ENCODE assay signal across 29 mouse cellular contexts in genomic region chr9:119849214-119849613, GRCm38 (mm10). TPM values are rescaled to one million over a fixed set of nuclear protein-coding genes. Genes with fewer than 3 reads are reported as not detected.
DNase-seq lines count a peak whose midpoint lies in the region; ATAC-seq lines count a peak whose summit lies in the region.
"Had no signal": no experiment of that assay in that cellular context is flagged by ENCODE, and none has a peak within 500 bp of the region (broad histone marks: within the 10 kb centered on the region; RNA-seq: fewer than 3 reads in every experiment).

No protein-coding gene starts in this region.

- H3K4me1 ChIP-seq in intestine, embryonic 16.5 days (ENCODE audit: control insufficient read depth, insufficient read depth, low read length) = peaks cover 3% of the 10 kb centered on the region; the same call in 1 of the 2 replicates
- H3K4me1 ChIP-seq in intestine, embryonic 15.5 days (replicated peaks) = 0 out of 2 replicates have a peak, but pooled peaks cover 3% of the 10 kb centered on the region
- peaks cover 36% of the 10 kb centered on the region for H3K4me1 ChIP-seq in forebrain, embryonic 12.5 days
- peaks cover 30% of the 10 kb centered on the region for H3K4me1 ChIP-seq in forebrain, embryonic 16.5 days (replicated peaks; ENCODE audit: control insufficient read depth, insufficient read depth, low read length)
- H3K4me1 ChIP-seq: liver, embryonic 13.5 days had no signal

- 13% methylated on average over 8 of the region's 8 CpGs for WGBS in intestine, embryonic 16.5 days
- WGBS in intestine, embryonic 15.5 days = 18% methylated on average over 8 of the region's 8 CpGs
- 20% methylated on average over 8 of the region's 8 CpGs for WGBS in forebrain, embryonic 12.5 days
- WGBS in forebrain, embryonic 16.5 days = 10% methylated on average over 8 of the region's 8 CpGs

- H3K4me2 ChIP-seq in intestine, embryonic 16.5 days (ENCODE audit: low read depth, low read length) = no peak overlapping the region
- H3K4me2 ChIP-seq in intestine, embryonic 15.5 days (replicated peaks) = no peak overlapping the region
- no peak overlapping the region for H3K4me2 ChIP-seq in forebrain, embryonic 12.5 days
- no peak overlapping the region for H3K4me2 ChIP-seq in forebrain, embryonic 16.5 days (ENCODE audit: low read length)
- H3K4me2 ChIP-seq: embryonic facial prominence, embryonic 12.5 days; liver, embryonic 13.5 days; midbrain, embryonic 13.5 days had no signal

- no peak overlapping the region for H3K9ac ChIP-seq in intestine, embryonic 16.5 days (ENCODE audit: low read depth, low read length)
- H3K9ac ChIP-seq in intestine, embryonic 15.5 days = no peak overlapping the region
- H3K9ac ChIP-seq in forebrain, embryonic 12.5 days = no peak overlapping the region
- H3K9ac ChIP-seq in forebrain, embryonic 16.5 days (replicated peaks; ENCODE audit: low read depth, low read length) = no peak overlapping the region
- H3K9ac ChIP-seq: embryonic facial prominence, embryonic 12.5 days; liver, embryonic 13.5 days; midbrain, embryonic 13.5 days had no signal

- no peaks in the 10 kb centered on the region for H3K36me3 ChIP-seq in intestine, embryonic 16.5 days (ENCODE audit: control insufficient read depth, insufficient read depth, low read length)
- H3K36me3 ChIP-seq in intestine, embryonic 15.5 days = no peaks in the 10 kb centered on the region
- H3K36me3 ChIP-seq in forebrain, embryonic 12.5 days (replicated peaks) = no peaks in the 10 kb centered on the region
- no peaks in the 10 kb centered on the region for H3K36me3 ChIP-seq in forebrain, embryonic 16.5 days (ENCODE audit: control insufficient read depth, insufficient read depth)
- H3K36me3 ChIP-seq: embryonic facial prominence, embryonic 12.5 days; hindbrain, embryonic 10.5 days; liver, embryonic 13.5 days; midbrain, embryonic 13.5 days had no signal

- no peak for DNase-seq in kidney, postnatal 36 days
- DNase-seq in right cerebral cortex, postnatal 4 days = no peak
- no peak for DNase-seq in urinary bladder, postnatal 14 days (ENCODE audit: low spot score)
- DNase-seq: adrenal gland, postnatal 25 days; cerebellum, adult 2 months; cerebellum, postnatal 25 days; embryo, embryonic 11 days; gastrocnemius, postnatal 14 days; heart, postnatal 14 days; kidney, postnatal 14 days; liver, embryonic 13.5 days; lung, adult 18-20 months; right cerebral cortex, adult 18-20 months; thymus, adult 2 months; thymus, postnatal 36 days had no signal

- H3K27ac ChIP-seq in intestine, embryonic 16.5 days (ENCODE audit: low read length) = no peak overlapping the region
- no peak overlapping the region for H3K27ac ChIP-seq in intestine, embryonic 15.5 days
- H3K27ac ChIP-seq in forebrain, embryonic 12.5 days = peak overlapping the region; percentile 70
- H3K27ac ChIP-seq in forebrain, embryonic 16.5 days (ENCODE audit: low read length) = peak overlapping the region; percentile 57
- H3K27ac ChIP-seq: embryonic facial prominence, embryonic 12.5 days; hindbrain, embryonic 10.5 days; hindbrain, postnatal 0 days; liver, embryonic 13.5 days; macrophage; midbrain, embryonic 13.5 days had no signal

- no peaks in the 10 kb centered on the region for H3K27me3 ChIP-seq in intestine, embryonic 16.5 days (replicated peaks; ENCODE audit: control insufficient read depth, insufficient read depth, low read length)
- H3K27me3 ChIP-seq in intestine, embryonic 15.5 days (replicated peaks) = no peaks in the 10 kb centered on the region
- peaks cover 24% of the 10 kb centered on the region; the same call in 1 of the 2 replicates for H3K27me3 ChIP-seq in forebrain, embryonic 12.5 days
- no peaks in the 10 kb centered on the region for H3K27me3 ChIP-seq in forebrain, embryonic 16.5 days (replicated peaks; ENCODE audit: control insufficient read depth, insufficient read depth, low read length)
- H3K27me3 ChIP-seq: liver, embryonic 13.5 days; midbrain, embryonic 13.5 days had no signal

- H3K9me3 ChIP-seq in intestine, embryonic 16.5 days (ENCODE audit: control insufficient read depth, low read length) = no peaks in the 10 kb centered on the region
- no peaks in the 10 kb centered on the region for H3K9me3 ChIP-seq in intestine, embryonic 15.5 days
- no peaks in the 10 kb centered on the region for H3K9me3 ChIP-seq in forebrain, embryonic 12.5 days
- H3K9me3 ChIP-seq in forebrain, embryonic 16.5 days (ENCODE audit: control insufficient read depth, low read length) = no peaks in the 10 kb centered on the region
- H3K9me3 ChIP-seq: embryonic facial prominence, embryonic 12.5 days; hindbrain, embryonic 10.5 days; liver, embryonic 13.5 days; midbrain, embryonic 13.5 days had no signal

- no peak overlapping the region for H3K4me3 ChIP-seq in intestine, embryonic 16.5 days (ENCODE audit: low read length)
- no peak overlapping the region for H3K4me3 ChIP-seq in intestine, embryonic 15.5 days (replicated peaks)
- no peak overlapping the region for H3K4me3 ChIP-seq in forebrain, embryonic 12.5 days (replicated peaks)
- no peak overlapping the region for H3K4me3 ChIP-seq in forebrain, embryonic 16.5 days (replicated peaks; ENCODE audit: low read length)
- H3K4me3 ChIP-seq: embryonic facial prominence, embryonic 12.5 days; hindbrain, embryonic 10.5 days; liver, embryonic 13.5 days; midbrain, embryonic 13.5 days had no signal

- ATAC-seq in intestine, embryonic 16.5 days = peak; percentile 33; the same call in 1 of the 2 replicates
- no peak for ATAC-seq in intestine, embryonic 15.5 days
- 0 out of 2 replicates have a peak, but pooled peaks have one; percentile 25 for ATAC-seq in forebrain, embryonic 12.5 days (ENCODE audit: low FRiP score)
- peak; percentile 69 for ATAC-seq in forebrain, embryonic 16.5 days
- ATAC-seq: CD4-positive, CD25-positive, alpha-beta regulatory T cell, adult 4 months; hindbrain, postnatal 0 days; intestine, postnatal 0 days; lung, postnatal 0 days; midbrain, embryonic 13.5 days had no signal

RNA-seq across cellular contexts. Expression of gene Scn11a, which starts 24.0 kb away (rescaled TPM):
- 0.04 TPM in 1 of 2 replicates, not detected in the other for polyA plus RNA-seq in intestine, embryonic 16.5 days (2015; fragmentation: Nextera tagmentation; extraction: Ambion mirVana)
- 0.04 TPM in 1 of 2 replicates, not detected in the other for polyA plus RNA-seq in intestine, embryonic 15.5 days (2015; fragmentation: Nextera tagmentation; extraction: Ambion mirVana)
- polyA plus RNA-seq in forebrain, embryonic 12.5 days (2016; fragmentation: Nextera tagmentation; extraction: Ambion mirVana) = 0.87 and 0.88 TPM in 2 replicates
- polyA plus RNA-seq in forebrain, embryonic 16.5 days (2015; fragmentation: Nextera tagmentation; extraction: Ambion mirVana) = 0.26 and 0.27 TPM in 2 replicates
- polyA plus RNA-seq: heart, embryonic 14.5 days; liver, embryonic 13.5 days; lung, postnatal 0 days; macrophage; spleen, adult 2 months had no signal

RNA-seq across cellular contexts. Expression of gene Wdr48, which starts 45.5 kb away (rescaled TPM):
- polyA plus RNA-seq in intestine, embryonic 16.5 days (2015; fragmentation: Nextera tagmentation; extraction: Ambion mirVana) = 34.0 and 36.7 TPM in 2 replicates
- 38.2 and 41.6 TPM in 2 replicates for polyA plus RNA-seq in intestine, embryonic 15.5 days (2015; fragmentation: Nextera tagmentation; extraction: Ambion mirVana)
- 77.1 and 87.1 TPM in 2 replicates for polyA plus RNA-seq in forebrain, embryonic 12.5 days (2016; fragmentation: Nextera tagmentation; extraction: Ambion mirVana)
- polyA plus RNA-seq in forebrain, embryonic 16.5 days (2015; fragmentation: Nextera tagmentation; extraction: Ambion mirVana) = 85.2 and 89.8 TPM in 2 replicates

Comparison
In these comparisons a context has a peak if more than half of its experiments do, and no peak if none do; other contexts are left out.
1. H3K27ac ChIP-seq: peak in forebrain, embryonic 12.5 days (single experiment) and forebrain, embryonic 16.5 days (single experiment); none in intestine, embryonic 16.5 days (single experiment) and intestine, embryonic 15.5 days (single experiment).